Mouse (Mus musculus) kidney, postnatal 4 days (tissue): ENCODE measurements at regions not wholly inside any gene's neighbourhood (a gene's known extent, or its start where the extent isn't known, plus 50 kb on each side); places are given as distances from the start of the nearest gene placed in this dataset.

Experiments used
- DNase-seq, 2 experiments: peaks; one replicate each; pipeline ENCODE4 v3.0.0; 2021; ENCODE audit warnings: mixed read lengths in 2 of 2

- DNase-seq, result no peak
Observed at GRCm38 (mm10) chr5:111659229-111659628, 74.5 kb upstream of the Gm26897 start.

GRCm38 (mm10) chr5:111660447-111660846, 73.3 kb upstream of the Gm26897 start:
- DNase-seq, result no peak

- DNase-seq, result no peak
Observed at GRCm38 (mm10) chr5:111660968-111661367, 72.8 kb upstream of the Gm26897 start.

GRCm38 (mm10) chr5:111661971-111662370, 71.8 kb upstream of the Gm26897 start:
- peak in 1 of 2 experiments; percentile 45 for DNase-seq

- DNase-seq, result no peak
Observed at GRCm38 (mm10) chr5:111663831-111664230, 69.9 kb upstream of the Gm26897 start.

GRCm38 (mm10) chr5:111665406-111665805, 68.3 kb upstream of the Gm26897 start:
- DNase-seq, result no peak

GRCm38 (mm10) chr5:111666007-111666406, 67.7 kb upstream of the Gm26897 start:
- DNase-seq, result no peak

GRCm38 (mm10) chr5:111667901-111668300, 65.8 kb upstream of the Gm26897 start:
- peak; percentile 45 to 51 for DNase-seq

- DNase-seq, result no peak
Observed at GRCm38 (mm10) chr5:111669139-111669538, 64.6 kb upstream of the Gm26897 start.

- DNase-seq, result peak; percentile 44 to 55
Observed at GRCm38 (mm10) chr5:111671762-111672161, 62.0 kb upstream of the Gm26897 start.

GRCm38 (mm10) chr5:111674976-111675672, 58.6 kb upstream of the Gm26897 start:
- no peak for DNase-seq

GRCm38 (mm10) chr5:111675673-111676261, 58.0 kb upstream of the Gm26897 start:
- peak; percentile 87 to 92 for DNase-seq

- DNase-seq, result no peak
Observed at GRCm38 (mm10) chr5:111677847-111678311, 55.8 kb upstream of the Gm26897 start.

GRCm38 (mm10) chr5:111678496-111678895, 55.2 kb upstream of the Gm26897 start:
- DNase-seq, result no peak

- no peak for DNase-seq
Observed at GRCm38 (mm10) chr5:111681362-111682028, 52.2 kb upstream of the Gm26897 start.

GRCm38 (mm10) chr5:111682899-111683298, 50.8 kb upstream of the Gm26897 start:
- DNase-seq, result peak; percentile 64 to 66
